Mouse (Mus musculus) testis, postnatal 14 days (tissue): Measurements from ENCODE around the gene Pkm.

Source experiments
- DNase-seq: peaks from one replicate; pipeline ENCODE4 v3.0.0; 2021; ENCODE audit warnings: low spot score

The Pkm gene

DNA sequence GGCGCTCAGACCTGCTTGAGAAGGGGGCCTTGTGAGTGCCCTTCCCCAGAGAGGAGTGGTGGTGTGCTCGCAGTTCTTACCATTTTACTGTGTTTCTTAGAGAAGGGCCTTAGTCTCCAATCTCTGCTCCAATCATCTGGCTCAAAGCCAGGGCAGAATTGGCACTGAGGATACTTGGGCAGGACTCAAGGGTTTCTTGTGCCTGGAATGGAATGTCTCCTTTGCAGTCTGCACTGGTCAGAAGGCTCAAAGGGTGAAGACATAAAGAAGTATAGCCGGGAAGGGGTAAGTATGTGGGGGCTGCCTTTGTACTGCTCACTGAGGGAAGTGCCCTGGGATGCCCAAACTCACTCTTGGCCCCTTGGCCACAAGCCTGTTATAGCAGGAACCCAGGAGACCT is 53.1 kb downstream of the Pkm start:
- DNase-seq, result no peak

DNA sequence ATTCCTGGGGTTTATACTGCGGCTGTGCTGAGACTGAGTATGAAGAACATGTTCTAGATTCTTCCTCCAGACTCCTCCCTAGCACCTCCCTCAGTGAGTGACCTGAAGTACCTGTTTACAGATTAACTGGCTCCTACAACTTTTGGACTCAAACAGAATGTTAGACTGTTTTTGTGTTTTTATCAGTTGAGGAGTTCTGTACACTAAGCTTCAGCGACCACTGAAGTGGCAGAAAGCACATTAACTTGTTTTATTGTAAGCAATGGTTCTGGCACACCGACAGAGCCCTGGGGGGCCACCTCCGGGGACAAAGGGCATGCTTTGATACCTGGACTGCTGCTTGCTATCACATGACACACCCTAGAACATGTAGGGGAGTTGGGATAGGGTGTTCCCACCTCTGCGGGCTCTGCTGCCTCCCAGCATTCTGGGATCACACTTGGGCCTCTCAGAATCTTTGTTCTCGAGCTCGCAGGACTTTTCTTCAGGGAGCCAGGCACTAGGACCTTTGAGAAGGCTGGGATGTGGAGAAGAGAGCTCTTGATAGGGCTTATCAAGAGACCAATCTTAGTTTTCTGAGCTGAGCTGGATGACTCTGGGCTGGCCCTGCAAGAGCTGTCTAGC is 60.2 kb downstream of the Pkm start:
- no peak for DNase-seq

DNA sequence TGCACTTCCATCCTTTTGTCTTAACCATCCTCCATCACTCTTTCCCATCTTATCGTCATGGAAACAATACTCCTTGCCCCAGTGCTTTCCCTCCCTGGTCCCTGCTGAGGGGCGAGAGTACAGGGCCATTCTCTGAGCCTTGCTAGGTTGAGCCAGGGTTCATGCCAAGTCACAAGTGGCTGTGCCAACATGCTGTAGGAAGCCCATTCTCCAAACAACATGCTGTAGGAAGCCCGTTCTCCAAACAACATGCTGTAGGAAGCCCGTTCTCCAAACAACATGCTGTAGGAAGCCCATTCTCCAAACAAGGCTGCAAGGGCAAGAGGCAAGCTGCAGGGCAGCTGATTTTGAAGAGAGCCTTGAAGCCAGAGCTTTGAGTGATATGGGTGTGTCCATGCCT is 62.1 kb downstream of the Pkm start:
- DNase-seq, result no peak

DNA sequence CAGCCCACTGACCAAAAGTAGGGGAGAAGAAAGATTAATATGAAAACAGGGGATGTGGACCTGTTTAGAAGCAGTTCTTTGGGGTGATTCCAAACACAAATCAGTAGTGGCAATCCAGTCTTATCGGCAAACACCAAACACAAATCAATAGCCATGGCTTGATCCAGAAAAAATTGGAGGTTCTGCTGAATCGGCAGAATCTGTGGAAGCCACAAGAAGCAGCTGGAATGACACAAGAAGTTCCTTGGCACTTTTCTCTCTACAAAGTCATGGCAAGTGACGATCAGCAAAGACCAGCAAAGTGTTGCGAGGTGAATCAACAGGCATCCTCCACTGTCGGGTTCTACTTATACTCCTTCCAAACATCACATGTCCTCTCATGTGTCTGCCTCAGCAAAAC is 65.0 kb downstream of the Pkm start:
- DNase-seq, result no peak

DNA sequence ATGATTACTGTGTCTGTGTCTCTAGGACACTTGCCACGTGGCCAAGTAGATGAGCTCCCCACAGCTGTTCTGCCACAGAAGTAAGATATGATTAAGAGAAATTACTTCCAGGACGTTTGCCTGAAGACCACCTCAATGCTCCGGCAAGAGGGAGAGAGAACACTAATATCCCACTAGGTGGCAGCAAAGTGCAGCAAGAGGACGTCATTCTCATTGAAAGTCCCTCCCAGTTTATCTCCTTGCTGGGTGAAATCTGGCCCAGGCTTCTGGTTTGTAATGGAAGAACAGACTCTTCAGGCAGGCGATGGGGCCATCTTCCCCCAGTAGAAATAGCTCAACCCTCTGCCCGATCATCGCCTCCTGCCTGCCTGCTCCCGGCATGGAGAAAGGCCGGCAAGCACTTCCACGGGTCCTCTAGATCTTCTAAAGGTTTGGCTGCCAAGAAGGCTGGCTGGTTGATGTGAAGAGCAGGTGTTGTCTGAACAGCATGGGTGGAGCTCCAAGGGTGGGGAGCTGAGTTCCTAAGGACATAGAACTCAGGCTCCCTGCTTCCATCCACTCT is 67.0 kb downstream of the Pkm start:
- peak; percentile 71 for DNase-seq

DNA sequence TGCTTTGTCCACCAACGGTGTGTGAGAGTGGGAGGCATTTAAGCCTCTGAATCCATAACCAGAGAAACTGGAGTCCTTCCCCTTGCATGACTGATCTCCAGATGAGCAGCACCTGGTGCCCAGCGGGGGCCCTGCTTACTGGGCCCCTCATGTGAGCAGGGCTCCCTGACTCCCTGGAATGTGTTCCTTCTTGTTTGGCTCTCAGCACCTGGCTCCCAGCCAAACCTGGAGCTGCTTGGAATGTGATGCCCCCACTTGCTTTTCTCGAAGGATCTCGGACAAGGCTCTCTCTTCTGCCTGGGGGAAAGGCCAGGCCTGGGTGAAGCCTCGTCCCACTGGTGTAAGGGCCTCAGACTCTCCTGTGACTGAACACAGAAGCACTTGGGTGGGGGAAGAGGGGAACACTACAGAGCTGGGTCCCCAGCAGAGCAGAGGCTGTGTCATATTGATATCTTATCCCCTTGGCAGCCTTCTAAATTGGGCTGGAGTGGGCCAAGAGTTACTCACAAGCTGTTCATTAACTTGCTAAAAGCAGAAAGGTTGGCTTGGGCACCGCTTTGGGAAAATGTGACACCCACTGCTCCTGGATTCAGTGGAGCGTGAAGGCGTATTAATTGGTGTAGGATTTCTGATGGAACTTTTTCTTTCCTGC is 67.7 kb downstream of the Pkm start:
- DNase-seq, result peak; percentile 43

DNA sequence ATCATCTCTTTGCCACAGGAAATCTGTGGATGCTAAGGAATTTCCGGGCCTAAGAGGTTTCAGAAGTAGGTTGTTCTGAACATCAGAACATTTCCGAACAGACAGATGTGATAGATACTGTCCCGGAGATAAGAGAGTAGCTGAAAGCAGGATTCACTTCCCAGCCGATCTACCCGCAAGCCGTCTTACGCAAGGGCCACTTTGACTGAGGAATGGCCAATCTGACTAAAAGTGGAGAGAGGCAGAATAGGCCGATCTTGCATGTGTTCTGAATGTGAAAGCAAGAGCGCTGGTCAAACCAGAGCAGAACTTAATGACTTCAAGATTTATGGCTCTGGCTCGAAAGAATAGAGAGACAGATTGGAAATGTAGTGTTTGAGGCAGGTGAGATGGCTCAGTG is 69.3 kb downstream of the Pkm start:
- DNase-seq, result no peak

DNA sequence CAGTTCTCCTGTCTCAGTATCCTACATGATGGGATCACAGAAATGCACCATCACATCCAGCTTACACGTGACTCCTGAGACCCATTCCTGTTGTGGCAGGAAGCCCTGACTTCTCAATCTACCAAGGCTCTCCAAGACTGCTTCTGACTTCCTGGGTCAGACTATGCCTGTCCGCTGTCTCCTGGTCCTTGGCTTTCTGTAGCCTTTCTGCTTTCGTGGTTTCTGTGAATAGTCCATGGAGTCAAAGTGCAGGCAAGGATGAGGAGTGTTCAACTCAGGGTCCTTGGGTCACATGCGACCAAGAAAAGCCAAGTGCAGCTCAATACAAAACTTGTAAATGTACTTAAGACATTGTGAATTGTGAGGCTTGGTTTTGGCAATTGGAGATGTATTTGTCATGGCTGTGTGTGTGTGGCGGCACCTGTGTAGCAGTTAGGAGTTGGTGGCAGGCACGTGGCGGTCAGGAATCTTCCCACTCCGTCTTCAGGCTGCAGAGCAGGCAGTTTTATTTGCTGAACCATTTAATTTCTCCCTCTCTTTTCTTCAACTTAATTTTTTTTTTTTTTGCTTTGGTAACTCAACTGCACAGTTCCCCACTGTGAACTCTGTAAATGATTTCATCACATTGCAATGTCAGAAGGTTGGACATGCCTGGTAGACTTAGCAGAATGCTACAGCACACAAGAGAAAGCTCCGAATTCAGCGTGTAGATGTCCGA is 71.6 kb downstream of the Pkm start:
- no peak for DNase-seq
